Mouse (Mus musculus) hindbrain, postnatal 0 days (tissue): Measurements from ENCODE around the gene Gnptab. TPM values are rescaled to one million over a fixed set of nuclear protein-coding genes. Genes with fewer than 3 reads are reported as not detected.

ENCODE experiments used
- ATAC-seq: fragments of 200-750 bp; cut with Nextera tagmentation; 2 replicates; pipeline ENCODE4 v1.8.0; 2017; ENCODE audit warnings: mild to moderate bottlenecking, moderate TSS enrichment, moderate library complexity
- DNase-seq: peaks from one replicate; pipeline ENCODE4 v3.0.0-alpha.2; 2015; ENCODE audit warnings: low spot score
- H3K27ac ChIP-seq: fragments of 300-500 bp; sonication (generic); 2 replicates; pipeline ENCODE4 v1.5.1; 2014; ENCODE audit warnings: mild to moderate bottlenecking
- H3K27me3 ChIP-seq: fragments of 300-500 bp; sonication (generic); 2 replicates; pipeline ENCODE4 v1.6.1; 2014; ENCODE audit warnings: low read length, mixed read lengths; ENCODE audit not compliant: insufficient read depth
- H3K36me3 ChIP-seq: fragments of 300-500 bp; sonication (generic); 2 replicates; pipeline ENCODE4 v1.6.1; 2014; ENCODE audit warnings: low read length, mixed read lengths; ENCODE audit not compliant: insufficient read depth
- H3K4me1 ChIP-seq: fragments of 300-500 bp; sonication (generic); 2 replicates; pipeline ENCODE4 v1.6.1; 2014; ENCODE audit warnings: antibody characterized with exemption, low read length, mixed read lengths; ENCODE audit not compliant: insufficient read depth
- H3K4me2 ChIP-seq: fragments of 300-500 bp; sonication (generic); 2 replicates; pipeline ENCODE4 v1.6.1; 2014; ENCODE audit warnings: low read depth, mild to moderate bottlenecking, low read length, moderate library complexity, mixed read lengths
- H3K4me3 ChIP-seq: fragments of 300-500 bp; sonication (generic); 2 replicates; pipeline ENCODE4 v1.5.1; 2014; ENCODE audit warnings: low read length
- H3K9ac ChIP-seq: fragments of 300-500 bp; sonication (generic); replicated peaks from 2 replicates; pipeline ENCODE4 v1.6.1; 2014; ENCODE audit warnings: mild to moderate bottlenecking, low read length, moderate library complexity, mixed read lengths
- H3K9me3 ChIP-seq: fragments of 300-500 bp; sonication (generic); 2 replicates; pipeline ENCODE4 v1.6.1; 2016; ENCODE audit warnings: low read length, mixed read lengths
- CTCF ChIP-seq: IDR thresholded peaks from 2 replicates; pipeline ENCODE4 v1.5.1; 2016; ENCODE audit warnings: antibody characterized with exemption, control low read depth, low read depth
- WGBS: fragments of 180-500 bp; shearing (Covaris S2); extraction: QIAGEN DNeasy Blood & Tissue Kit; methylation state at CpG from one replicate; pipeline ENCODE4 v1.1.7; 2014; 5-methylcytosine and 5-hydroxymethylcytosine counted together
- polyA plus RNA-seq: library from polyadenylated mRNA; unstranded; fragments of >200 nt; fragmentation: Nextera tagmentation; extraction: Ambion mirVana; gene quantifications from 2 replicates; pipeline ENCODE4 v1.2.1, GENCODE M21; 2015
- total RNA-seq: library from RNA; depleted of rRNA; stranded (reverse); fragments of >200 nt; gene quantifications from 2 replicates; pipeline ENCODE4 v1.2.3, GENCODE M21; 2014

The Gnptab gene
- total and polyA plus RNA-seq, 2 experiments from 2014 or later, result 19.0 to 40.5 TPM

DNA sequence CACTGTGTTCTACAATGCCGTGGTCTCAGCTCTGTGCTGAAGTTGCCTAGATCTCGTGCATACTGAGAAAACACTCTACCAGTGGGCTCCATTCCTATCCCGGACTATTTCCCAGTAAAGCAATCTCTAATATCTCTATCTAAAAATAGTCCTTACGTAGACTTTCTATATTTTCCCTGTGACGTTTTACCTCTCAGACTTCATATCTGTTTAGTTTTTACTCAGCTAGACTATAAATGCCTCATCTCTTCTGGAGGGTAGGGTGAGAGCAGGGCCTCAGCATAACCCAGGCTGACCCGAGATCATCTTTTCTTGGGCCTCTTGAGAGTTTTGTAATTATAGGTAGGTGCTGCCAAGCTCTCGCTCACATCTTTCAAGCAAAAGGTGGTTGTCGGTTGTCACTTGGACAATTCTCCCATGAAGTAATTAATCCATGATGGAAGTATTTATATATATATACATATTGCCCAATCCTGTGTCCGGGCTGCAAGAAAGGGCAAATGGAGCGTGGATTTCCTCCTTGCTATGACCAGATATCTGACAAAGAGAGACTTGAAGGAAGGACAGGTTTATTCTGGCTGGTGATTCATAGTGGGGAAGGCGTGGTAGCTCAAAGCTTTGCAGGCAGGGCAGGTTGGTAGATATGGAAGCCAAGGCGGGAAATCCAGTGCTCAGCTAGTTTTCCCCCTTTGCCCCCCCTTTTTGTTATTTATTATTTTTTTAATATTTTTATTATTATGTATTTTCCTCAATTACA, 29.1 kb downstream of the Gnptab start:
- no peak for TF ChIP-seq CTCF
- Histone ChIP-seq H3K4me2 (no peak overlapping the region), H3K4me1 (no peaks in the 10 kb centered on the region), H3K27ac (no peak overlapping the region), H3K9ac (no peak overlapping the region), H3K9me3 (no peaks in the 10 kb centered on the region), H3K4me3 (no peak overlapping the region), H3K27me3 (no peaks in the 10 kb centered on the region), H3K36me3 (no peaks in the 10 kb centered on the region)
- ATAC-seq (no peak), DNase-seq (no peak)
- WGBS, result 94% methylated on average over 12 of the region's 12 CpGs

DNA sequence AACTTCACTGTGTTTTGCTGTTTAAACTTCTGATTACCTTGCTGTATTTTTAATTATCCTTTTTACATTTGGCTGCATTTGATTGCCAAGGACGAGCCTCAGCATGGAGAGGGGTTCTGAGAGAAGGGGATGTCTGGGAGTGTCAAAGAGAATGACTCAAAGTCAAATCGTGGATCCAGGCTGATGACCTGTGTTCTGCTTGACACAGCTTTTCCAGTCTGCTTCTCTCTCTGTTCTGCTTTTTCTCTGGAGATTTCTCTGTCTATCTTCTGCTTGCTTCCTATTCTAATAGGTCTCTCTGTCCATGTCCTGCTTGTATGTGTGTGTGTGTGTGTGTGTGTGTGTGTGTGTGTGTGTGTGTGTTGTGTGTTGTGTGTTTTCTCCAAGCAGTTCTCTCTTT, 30.8 kb downstream of the Gnptab start:
- Histone ChIP-seq H3K4me1 (no peaks in the 10 kb centered on the region), H3K27ac (no peak overlapping the region), H3K36me3 (no peaks in the 10 kb centered on the region), H3K9ac (no peak overlapping the region), H3K4me2 (no peak overlapping the region), H3K4me3 (no peak overlapping the region), H3K9me3 (no peaks in the 10 kb centered on the region), H3K27me3 (no peaks in the 10 kb centered on the region)
- DNase-seq (no peak), ATAC-seq (no peak)
- no peak for TF ChIP-seq CTCF
- 62% methylated on average over 2 of the region's 2 CpGs for WGBS

DNA sequence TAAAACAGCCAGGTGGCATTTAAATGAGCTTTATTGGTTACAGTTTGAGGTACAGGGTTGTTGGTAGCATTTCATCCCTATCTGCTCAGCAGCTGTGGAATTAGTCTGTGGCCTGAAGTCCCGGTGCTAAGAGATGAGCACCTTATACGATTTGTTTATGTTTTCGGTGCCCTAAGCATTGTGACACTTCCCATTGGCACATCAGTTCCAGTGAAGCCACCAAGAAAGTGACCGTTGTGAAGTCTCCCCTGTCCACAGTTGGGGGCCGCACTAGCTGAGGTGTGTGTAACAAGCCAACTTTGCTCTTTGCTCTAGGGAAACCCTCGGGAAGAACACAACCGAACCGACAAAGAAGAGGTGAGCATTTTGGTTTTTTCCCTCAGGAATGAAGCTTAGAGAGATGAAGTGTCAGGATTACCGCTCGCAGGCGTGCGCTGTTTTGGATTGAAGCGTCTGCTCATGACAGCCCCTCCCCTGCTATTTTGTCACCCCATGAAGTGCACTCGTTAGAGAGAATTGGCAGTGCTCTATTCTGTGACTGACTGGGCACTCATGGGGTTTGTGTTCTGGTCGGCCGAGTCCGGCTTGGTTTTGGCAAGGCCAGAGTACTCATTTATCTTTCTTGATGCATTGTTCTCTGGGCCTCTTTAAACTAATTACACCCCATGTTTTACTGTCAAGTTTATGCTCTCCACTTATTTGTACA, 33.5 kb downstream of the Gnptab start:
- Histone ChIP-seq H3K36me3 (no peaks in the 10 kb centered on the region), H3K4me3 (no peak overlapping the region), H3K27me3 (no peaks in the 10 kb centered on the region), H3K4me2 (no peak overlapping the region), H3K4me1 (no peaks in the 10 kb centered on the region), H3K27ac (no peak overlapping the region), H3K9me3 (no peaks in the 10 kb centered on the region), H3K9ac (no peak overlapping the region)
- peak; percentile 32 for DNase-seq
- 53% methylated on average over 17 of the region's 17 CpGs for WGBS
- no peak for ATAC-seq
- no peak for TF ChIP-seq CTCF

DNA sequence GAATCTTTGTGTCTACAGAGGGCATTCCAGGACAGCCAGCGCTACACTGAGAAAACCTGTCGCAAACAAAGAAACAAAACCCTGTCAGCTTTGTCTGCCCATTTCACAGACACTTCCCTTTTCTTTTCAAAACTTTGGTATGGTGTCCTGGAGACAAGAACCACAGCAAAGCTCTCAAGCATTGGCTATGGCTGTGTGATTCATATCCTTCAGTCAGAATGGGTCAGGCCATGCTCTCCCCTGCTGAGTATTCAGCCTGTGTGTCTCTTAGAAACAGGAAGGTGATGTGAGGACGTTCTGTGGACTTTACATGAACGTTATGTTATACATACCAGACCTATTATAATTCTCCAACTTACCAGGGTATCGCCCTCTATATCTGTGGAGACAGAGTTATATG, 38.8 kb downstream of the Gnptab start:
- Histone ChIP-seq H3K9ac (no peak overlapping the region), H3K27me3 (no peaks in the 10 kb centered on the region), H3K9me3 (no peaks in the 10 kb centered on the region), H3K4me3 (no peak overlapping the region), H3K27ac (no peak overlapping the region), H3K4me2 (no peak overlapping the region), H3K4me1 (no peaks in the 10 kb centered on the region), H3K36me3 (peaks cover 16% of the 10 kb centered on the region; the same call in 1 of the 2 replicates)
- DNase-seq (no peak), ATAC-seq (no peak)
- WGBS, result 77% methylated on average over 5 of the region's 5 CpGs
- TF ChIP-seq CTCF, result no peak

DNA sequence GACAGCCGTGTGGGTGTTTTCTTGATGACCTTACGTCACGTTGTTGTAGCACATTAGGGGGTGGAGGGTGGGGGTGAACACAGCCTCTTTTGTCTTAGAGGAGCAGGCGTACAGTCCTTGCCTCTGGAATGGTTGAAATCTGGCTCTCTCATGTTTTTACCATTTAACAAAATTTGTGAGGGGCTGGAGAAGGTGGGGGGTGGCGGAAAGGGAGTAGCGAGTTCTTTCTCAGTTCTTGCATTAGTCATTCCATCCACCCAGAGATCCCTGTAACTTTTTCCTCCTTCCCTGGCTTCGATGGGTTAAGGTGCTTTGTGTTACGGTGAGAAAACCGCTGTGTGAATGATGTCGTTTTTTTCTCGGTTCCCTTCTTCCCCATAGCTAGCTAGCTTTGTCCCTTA, 41.2 kb downstream of the Gnptab start:
- H3K9me3 ChIP-seq, result no peaks in the 10 kb centered on the region
- no peak overlapping the region for H3K4me2 ChIP-seq
- 68% methylated on average over 11 of the region's 11 CpGs for WGBS
- H3K27ac ChIP-seq, result no peak overlapping the region
- no peak overlapping the region for H3K4me3 ChIP-seq
- ATAC-seq, result no peak
- no peak overlapping the region for H3K9ac ChIP-seq
- H3K36me3 ChIP-seq, result peaks cover 16% of the 10 kb centered on the region; the same call in 1 of the 2 replicates
- no peaks in the 10 kb centered on the region for H3K4me1 ChIP-seq
- H3K27me3 ChIP-seq, result no peaks in the 10 kb centered on the region
- TF ChIP-seq CTCF, result no peak
- no peak for DNase-seq

DNA sequence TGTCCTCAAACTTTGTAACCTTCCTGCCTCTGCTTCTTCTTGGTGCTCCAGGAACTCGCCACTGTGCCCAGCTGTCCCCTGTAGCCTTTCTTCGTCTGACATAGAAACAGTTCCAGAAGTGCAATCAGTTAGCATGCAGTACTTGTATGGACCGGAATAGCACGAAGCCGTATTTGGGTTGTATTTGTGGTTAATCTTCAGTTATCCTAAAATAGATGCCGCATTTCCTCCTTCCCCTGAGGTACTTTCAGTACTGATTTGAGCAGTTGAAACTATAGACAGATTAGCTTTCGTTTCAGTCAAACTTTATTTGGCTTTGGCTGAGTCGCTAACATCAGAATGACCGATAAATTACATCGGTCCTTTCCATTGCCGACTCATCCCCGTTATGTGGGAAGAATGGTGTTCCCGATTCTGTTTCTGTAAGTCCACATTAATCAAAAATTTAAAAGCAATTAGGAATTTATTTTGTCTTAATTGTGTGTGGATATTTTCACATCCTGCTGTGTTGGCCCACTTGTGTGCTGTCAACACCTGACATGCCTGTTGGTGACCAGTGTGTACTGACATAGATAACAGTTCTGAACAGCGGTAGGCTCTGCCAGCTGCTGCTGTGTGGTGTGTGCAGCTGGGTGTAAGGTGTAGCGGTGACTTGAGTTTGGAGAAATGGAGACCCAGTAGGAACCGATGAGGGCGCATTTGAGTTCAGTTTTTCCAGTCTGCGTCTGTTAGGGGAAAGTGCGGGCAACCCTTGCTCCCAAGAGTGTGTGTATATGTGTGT, 41.9 kb downstream of the Gnptab start:
- WGBS, result 96% methylated on average over 19 of the region's 19 CpGs
- no peak for TF ChIP-seq CTCF
- no peaks in the 10 kb centered on the region for H3K9me3 ChIP-seq
- H3K9ac ChIP-seq, result no peak overlapping the region
- no peak for ATAC-seq
- no peak overlapping the region for H3K27ac ChIP-seq
- H3K4me1 ChIP-seq, result no peaks in the 10 kb centered on the region
- no peak overlapping the region for H3K4me2 ChIP-seq
- DNase-seq, result no peak
- H3K4me3 ChIP-seq, result no peak overlapping the region
- no peaks in the 10 kb centered on the region for H3K27me3 ChIP-seq
- H3K36me3 ChIP-seq, result peaks cover 16% of the 10 kb centered on the region; the same call in 1 of the 2 replicates
